Mouse (Mus musculus) E14TG2a.4 (cell line): ENCODE measurements around the gene Rnf26.

Experiments
- CTCF ChIP-seq: conservative IDR thresholded peaks from 2 replicates; pipeline ENCODE4 v1.5.1; 2014; ENCODE audit warnings: low read length
- NANOG ChIP-seq: IDR thresholded peaks from 2 replicates; pipeline ENCODE4 v1.6.1; 2014; ENCODE audit warnings: borderline replicate concordance, low read length, mixed read lengths

GRCm38 (mm10) chr9:44047071-44047470 is 66.2 kb downstream of the Rnf26 start:
- TF ChIP-seq CTCF (no peak), NANOG (no peak)
